Mouse (Mus musculus) lung, postnatal 25 days (tissue): ENCODE measurements around the gene Prkag2.

Experiments used
- DNase-seq: peaks from one replicate; pipeline ENCODE4 v3.0.0; 2022; ENCODE audit warnings: low spot score

Gene Prkag2

GRCm38 (mm10) chr5:25100516-25101125, at the start of gene Prkag2:
Gene Prkag2 (minus strand): TSS chr5:25100642.
- peak; percentile 67 for DNase-seq

DNA sequence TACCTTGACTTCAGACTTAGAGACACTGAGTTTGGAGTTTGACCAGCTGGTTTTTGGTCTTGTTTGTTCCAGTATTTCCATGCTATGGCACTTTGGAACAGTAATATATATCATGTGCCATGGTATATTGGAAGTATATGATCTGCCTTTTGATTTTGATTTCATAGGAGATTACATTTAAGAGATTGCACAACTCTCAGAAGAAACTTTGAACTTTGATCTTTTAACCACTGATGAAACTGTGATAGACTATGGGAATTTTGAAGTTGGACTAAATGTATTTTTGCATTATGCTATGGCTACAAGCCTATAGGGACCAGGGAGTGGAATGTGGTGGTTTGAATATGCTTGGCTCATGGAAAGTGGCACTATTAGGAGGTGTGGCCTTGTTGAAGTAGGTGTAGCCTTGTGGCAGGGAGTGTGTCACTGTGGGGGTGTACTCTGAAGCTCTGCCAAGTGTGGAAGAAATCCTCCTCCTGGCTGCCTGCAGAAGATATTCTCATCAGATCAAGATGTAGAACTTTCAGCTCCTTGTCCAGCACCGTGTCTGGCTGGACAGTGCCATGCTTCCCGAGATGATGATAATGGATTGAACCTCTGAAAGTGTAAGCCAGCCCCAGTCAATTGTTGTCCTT, 49.0 kb upstream of the Prkag2 start:
- no peak for DNase-seq

DNA sequence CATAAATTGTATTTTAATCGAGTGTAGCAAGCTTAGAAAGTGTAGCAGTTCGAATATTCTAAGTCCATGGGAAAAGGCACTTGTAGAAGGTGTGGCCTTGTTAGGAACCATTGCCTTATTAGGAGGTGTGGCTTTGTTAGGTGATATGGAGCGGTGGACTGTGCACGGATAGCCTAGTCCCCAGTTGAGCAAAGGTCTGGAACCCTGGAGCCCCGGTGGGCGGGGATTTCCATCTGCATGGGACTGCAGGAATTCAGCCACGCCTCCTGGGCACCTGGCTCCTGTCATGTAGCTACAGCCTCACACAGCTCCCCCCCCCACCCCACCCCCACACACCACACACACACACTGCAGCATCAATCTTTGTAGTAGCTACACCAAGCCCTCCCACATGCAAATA, 46.3 kb upstream of the Prkag2 start:
- no peak for DNase-seq

DNA sequence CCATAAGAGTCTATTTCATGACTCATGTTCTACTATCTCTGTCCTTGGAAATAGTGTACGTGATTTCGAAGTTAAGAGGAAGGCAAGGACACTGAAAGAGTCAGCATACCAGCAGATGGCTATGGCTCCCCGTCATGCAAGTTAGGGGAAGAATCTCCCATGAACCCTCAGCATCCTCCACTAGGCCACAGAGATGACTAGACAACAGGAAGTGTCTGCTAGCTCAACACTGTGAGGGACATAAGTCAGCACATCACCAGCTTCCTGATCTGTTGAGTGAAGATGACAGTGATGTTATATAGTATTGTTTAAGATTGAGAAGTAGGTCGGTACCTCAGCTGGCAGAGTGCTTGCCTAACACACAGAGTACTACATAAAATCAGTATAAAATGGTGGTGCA, 27.4 kb upstream of the Prkag2 start:
- DNase-seq: no peak

GRCm38 (mm10) chr5:25125884-25126560, 25.6 kb upstream of the Prkag2 start:
- no peak for DNase-seq

- no peak for DNase-seq
Measured at GRCm38 (mm10) chr5:25122534-25122933, 22.1 kb upstream of the Prkag2 start.

DNA sequence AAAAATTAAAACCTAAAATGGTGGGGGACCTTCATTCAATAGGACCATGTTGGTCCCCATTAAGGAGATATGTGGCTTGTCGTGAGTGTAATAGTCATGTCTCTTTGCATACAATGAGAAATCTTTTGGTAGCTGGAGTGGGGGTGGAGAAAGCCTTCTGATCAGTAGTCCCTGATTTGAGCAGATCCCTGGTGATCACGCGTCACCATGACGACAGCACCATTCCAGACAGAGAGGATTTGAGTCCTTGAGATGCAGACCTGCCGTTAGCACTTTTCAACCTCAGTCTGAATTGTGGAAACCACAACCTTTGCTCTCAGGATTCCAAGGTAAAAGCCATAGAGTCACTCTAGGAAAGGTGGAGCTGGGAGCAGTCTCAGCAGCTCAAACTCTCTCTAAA, 18.7 kb upstream of the Prkag2 start:
- no peak for DNase-seq

- no peak for DNase-seq
Measured at GRCm38 (mm10) chr5:25115997-25116396, 15.6 kb upstream of the Prkag2 start.

DNA sequence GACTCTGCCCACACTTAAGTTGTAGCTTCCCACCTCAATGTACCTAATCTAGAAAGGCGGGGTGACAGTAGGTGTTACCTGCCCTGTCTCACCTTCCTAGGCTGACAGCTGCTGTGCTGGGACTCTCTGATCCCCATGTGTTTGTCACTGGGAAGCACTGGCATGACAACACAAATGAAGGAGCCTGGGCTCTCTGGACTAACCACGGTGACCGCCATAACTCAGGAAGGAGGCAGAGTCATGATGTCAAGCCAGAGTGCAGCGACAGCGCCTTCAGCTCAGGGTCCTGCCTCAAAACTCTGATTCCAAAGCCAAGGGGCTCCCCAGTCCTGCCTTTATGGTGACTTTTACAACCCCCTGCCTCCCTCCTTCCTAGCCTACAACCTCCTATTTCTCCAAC, 14.8 kb upstream of the Prkag2 start:
- no peak for DNase-seq

DNA sequence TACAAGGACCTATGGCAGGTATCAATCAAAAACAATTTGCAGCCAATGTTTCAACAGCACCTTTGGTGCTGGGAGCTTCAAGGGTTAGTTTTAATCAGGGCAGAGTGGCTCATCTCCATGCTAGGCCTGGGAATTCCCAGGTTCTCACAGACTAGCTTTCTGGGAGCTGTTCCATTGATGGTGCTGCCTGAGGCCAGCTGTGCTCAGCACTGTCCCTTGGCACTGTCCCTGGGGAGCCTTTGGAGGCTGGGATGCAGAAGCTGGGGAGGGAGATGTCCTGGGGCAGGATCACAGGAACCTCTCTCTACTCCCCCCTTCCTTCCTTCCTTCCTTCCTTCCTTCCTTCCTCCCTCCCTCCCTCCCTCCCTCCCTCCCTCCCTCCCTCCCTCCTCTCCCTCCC, 13.7 kb upstream of the Prkag2 start:
- no peak for DNase-seq

GRCm38 (mm10) chr5:25110314-25110713, 9.9 kb upstream of the Prkag2 start:
- no peak for DNase-seq

GRCm38 (mm10) chr5:25105748-25106147, 5.3 kb upstream of the Prkag2 start:
- DNase-seq: no peak

- DNase-seq: peak; percentile 77
Measured at GRCm38 (mm10) chr5:25101126-25101523, 683 bp upstream of the Prkag2 start.

DNA sequence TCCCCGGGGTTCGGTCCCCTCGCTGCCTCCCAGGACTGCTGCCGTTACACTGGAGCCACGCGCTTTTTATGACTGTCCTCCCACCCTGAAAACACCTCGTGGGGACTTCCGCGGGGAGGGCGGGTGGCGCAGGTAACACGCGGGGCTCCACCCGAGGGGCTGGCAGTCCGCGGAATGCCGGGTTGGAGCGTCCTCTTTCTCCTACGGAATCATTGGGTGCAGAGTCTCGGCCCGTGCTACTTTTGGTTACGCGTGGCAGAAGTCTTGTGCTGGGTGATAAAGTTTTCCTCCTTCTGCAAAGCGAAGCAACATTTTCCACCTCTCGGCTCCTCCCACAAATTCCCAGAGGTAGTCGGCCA, 306 bp downstream of the Prkag2 start:
- no peak for DNase-seq

DNA sequence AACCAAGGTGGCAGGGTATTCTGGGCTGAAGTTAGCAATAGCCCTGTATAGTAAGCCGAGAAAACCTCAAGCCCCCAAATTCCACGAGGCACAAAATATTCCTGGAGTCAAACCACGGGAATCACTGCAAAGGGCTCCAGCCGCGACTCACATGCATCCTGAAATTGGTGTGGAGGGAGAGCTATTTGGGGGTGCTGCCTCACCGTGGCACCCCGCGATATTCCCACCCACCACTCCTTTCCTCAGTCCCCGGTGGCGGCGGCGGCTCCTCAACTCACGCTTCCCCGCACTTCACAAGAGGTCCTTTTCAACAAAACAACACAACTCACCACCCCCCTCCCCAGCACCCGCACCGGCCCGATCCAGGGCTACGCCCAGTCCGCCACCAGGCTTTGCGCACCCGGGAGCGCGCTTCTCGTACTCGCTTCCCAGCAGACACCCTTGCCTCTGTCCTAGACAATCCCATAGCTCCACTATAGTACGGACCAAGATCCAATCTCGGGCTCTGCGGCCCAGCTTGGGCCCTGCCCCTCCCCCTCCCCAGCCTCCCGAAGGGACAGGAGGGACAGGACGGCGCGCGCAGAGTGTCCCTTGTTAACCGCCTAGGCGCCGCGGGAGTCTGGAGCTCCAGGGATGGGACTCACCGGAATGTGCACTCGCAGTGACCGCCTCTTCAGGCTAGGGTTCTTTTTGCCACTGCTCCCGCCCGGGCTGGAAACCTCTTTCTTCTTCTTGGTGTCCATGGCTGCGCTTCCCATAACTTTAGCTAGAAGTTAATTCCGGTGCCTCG, 880 bp downstream of the Prkag2 start:
- DNase-seq: peak; percentile 32

DNA sequence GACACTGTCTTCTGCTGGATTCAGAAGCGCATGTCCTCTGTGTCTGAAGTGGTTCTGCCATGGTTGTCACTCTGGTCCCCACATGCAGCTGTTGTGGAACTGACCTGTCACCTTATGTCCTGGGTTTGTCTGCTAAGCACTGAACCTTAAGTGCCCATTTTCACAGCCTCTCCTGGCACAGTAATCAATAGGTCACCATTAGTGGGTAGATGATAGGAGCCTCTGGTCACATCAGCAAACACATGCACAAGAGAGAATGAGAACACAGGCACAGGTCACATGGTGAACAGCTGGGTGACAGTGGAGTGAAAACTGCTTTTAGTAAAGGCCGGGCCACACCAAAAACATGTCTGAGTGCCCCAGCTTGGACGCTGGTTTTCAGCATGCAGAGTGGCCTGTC, 2.6 kb downstream of the Prkag2 start:
- DNase-seq: no peak

GRCm38 (mm10) chr5:25096431-25096830, 4.0 kb downstream of the Prkag2 start:
- DNase-seq: no peak

DNA sequence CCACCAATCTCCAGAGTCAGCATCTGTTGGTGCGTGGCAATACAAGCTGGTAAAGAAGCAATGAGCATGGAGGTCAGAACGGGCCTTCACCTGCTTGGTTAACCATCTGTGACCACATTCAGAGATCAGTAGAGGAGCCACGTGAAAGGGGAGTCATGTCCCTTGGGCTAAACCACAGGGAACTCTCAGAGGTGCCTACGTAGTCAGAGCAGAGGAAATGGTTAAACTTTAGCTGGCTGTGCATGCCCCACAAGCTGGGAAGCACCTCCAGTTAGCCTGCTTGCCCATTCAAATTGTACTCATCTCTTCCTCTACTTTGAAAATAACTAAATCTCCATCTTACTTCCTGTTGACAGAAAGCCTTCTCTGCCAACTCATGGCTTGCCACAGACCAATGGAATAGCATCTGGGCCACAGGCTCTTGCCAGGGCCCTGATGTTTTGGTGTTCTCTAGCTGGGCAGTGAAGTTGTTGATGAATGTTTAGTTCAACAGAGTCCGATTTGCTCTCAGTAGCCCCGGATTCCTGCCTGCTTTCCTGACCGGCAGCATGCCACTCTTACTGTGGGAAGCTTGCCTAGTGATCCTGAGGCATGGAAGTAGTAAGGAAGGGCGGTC, 7.7 kb downstream of the Prkag2 start:
- no peak for DNase-seq

DNA sequence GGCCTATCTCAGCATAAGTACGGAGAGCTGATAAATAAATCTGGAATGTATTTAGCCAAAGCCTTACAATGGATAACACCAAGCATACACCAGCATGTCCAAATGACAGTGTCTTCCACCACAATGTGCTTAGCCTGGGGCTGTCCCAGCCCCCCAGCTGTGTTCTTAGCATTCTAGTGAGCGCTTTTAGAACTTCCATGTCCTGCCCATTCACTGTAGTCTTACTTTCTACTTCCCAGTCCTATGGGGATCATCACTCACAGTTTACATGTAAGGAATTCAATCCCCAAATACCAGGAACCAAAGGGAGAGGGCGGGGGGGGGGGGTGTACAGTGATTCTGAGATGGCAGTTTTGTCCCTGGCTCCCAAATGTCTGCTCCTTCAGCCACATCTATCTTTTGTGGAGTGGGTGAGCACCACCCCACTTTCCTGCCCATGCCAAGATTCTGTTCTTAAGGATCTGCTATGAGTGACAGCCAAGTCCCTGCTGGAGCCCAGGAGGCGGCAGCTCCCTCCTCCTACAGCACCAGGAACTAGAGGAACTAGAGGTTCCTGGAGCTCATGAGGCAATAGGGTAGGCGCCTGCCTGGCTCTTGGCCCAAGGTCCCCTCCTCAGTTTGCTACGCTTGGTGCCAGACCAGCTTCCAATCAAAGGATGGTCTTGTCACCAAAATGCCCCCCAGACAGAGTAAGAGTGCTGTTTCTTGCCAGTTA, 11.0 kb downstream of the Prkag2 start:
- DNase-seq: no peak

DNA sequence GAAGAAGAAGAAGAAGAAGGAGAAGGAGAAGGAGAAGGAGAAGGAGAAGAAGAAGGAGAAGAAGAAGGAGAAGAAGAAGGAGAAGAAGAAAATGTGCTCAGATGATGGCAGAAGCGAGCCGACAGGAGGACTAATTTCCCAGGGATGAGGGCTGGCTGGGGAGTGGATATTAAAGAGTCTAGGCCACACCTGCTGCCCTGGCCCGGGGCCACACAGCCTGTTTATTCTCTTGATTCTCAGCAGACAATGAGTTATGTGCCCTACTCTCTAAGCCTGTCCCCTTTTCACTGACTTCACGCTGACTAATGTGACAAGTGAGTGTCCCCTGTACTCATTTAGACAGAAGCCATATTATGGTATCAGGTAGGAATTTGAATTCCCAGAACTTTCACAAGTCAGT, 11.8 kb downstream of the Prkag2 start:
- no peak for DNase-seq

GRCm38 (mm10) chr5:25088111-25088510, 12.3 kb downstream of the Prkag2 start:
- no peak for DNase-seq

- DNase-seq: no peak
Measured at GRCm38 (mm10) chr5:25087064-25087463, 13.4 kb downstream of the Prkag2 start.
